Mouse (Mus musculus): ENCODE results near the gene Cyb561d2. TPM values are rescaled to one million over a fixed set of nuclear protein-coding genes. Genes with fewer than 3 reads are reported as not detected.

Gene Cyb561d2
- polyA plus RNA-seq, 1 experiment from 2014 or later: 39.2 TPM

GRCm38 (mm10) chr9:107500708-107501286 lies 41.2 kb downstream of the Cyb561d2 start:
- Histone ChIP-seq H3K36me3 (ENCODE audit: control insufficient read depth, insufficient read depth, low read length) (no peaks in the 10 kb centered on the region), H3K4me1 (ENCODE audit: control insufficient read depth, insufficient read depth, low read length) (no peaks in the 10 kb centered on the region), H3K4me3 (ENCODE audit: low read length) (no peak overlapping the region), H3K9ac (ENCODE audit: low read depth, low read length) (no peak overlapping the region), H3K27ac (ENCODE audit: low read length) (no peak overlapping the region), H3K27me3 (replicated peaks; ENCODE audit: control insufficient read depth, insufficient read depth, low read length) (no peaks in the 10 kb centered on the region), H3K4me2 (ENCODE audit: low read depth, low read length) (no peak overlapping the region), H3K9me3 (ENCODE audit: control insufficient read depth, low read length) (no peaks in the 10 kb centered on the region)
- WGBS: 79% methylated on average over 3 of the region's 3 CpGs
- ATAC-seq: no peak

GRCm38 (mm10) chr9:107496359-107496758 lies 45.6 kb downstream of the Cyb561d2 start:
- Histone ChIP-seq H3K27me3 (replicated peaks; ENCODE audit: control insufficient read depth, insufficient read depth, low read length) (no peaks in the 10 kb centered on the region), H3K4me1 (ENCODE audit: control insufficient read depth, insufficient read depth, low read length) (no peaks in the 10 kb centered on the region), H3K27ac (ENCODE audit: low read length) (no peak overlapping the region), H3K4me2 (ENCODE audit: low read depth, low read length) (no peak overlapping the region), H3K9me3 (ENCODE audit: control insufficient read depth, low read length) (no peaks in the 10 kb centered on the region), H3K4me3 (ENCODE audit: low read length) (no peak overlapping the region), H3K36me3 (ENCODE audit: control insufficient read depth, insufficient read depth, low read length) (no peaks in the 10 kb centered on the region), H3K9ac (ENCODE audit: low read depth, low read length) (no peak overlapping the region)
- 65% methylated on average over 3 of the region's 3 CpGs for WGBS
- no peak for ATAC-seq

GRCm38 (mm10) chr9:107494238-107494637 lies 47.8 kb downstream of the Cyb561d2 start:
- Histone ChIP-seq H3K9ac (ENCODE audit: low read depth, low read length) (no peak overlapping the region), H3K9me3 (ENCODE audit: control insufficient read depth, low read length) (no peaks in the 10 kb centered on the region), H3K27ac (ENCODE audit: low read length) (no peak overlapping the region), H3K27me3 (replicated peaks; ENCODE audit: control insufficient read depth, insufficient read depth, low read length) (no peaks in the 10 kb centered on the region), H3K4me1 (ENCODE audit: control insufficient read depth, insufficient read depth, low read length) (no peaks in the 10 kb centered on the region), H3K4me2 (ENCODE audit: low read depth, low read length) (no peak overlapping the region), H3K36me3 (ENCODE audit: control insufficient read depth, insufficient read depth, low read length) (no peaks in the 10 kb centered on the region), H3K4me3 (ENCODE audit: low read length) (no peak overlapping the region)
- 78% methylated on average over 12 of the region's 12 CpGs for WGBS
- no peak for ATAC-seq

- no peaks in the 10 kb centered on the region for H3K9me3 ChIP-seq (ENCODE audit: control insufficient read depth, low read length)
- H3K9ac ChIP-seq (ENCODE audit: low read depth, low read length): no peak overlapping the region
- no peak overlapping the region for H3K27ac ChIP-seq (ENCODE audit: low read length)
- H3K36me3 ChIP-seq (ENCODE audit: control insufficient read depth, insufficient read depth, low read length): no peaks in the 10 kb centered on the region
- ATAC-seq: no peak
- H3K4me1 ChIP-seq (ENCODE audit: control insufficient read depth, insufficient read depth, low read length): no peaks in the 10 kb centered on the region
- no peaks in the 10 kb centered on the region for H3K27me3 ChIP-seq (replicated peaks; ENCODE audit: control insufficient read depth, insufficient read depth, low read length)
- 55% methylated on average over 1 of the region's 1 CpGs for WGBS
- no peak overlapping the region for H3K4me3 ChIP-seq (ENCODE audit: low read length)
- H3K4me2 ChIP-seq (ENCODE audit: low read depth, low read length): no peak overlapping the region
Observed at GRCm38 (mm10) chr9:107493511-107493910, 48.5 kb downstream of the Cyb561d2 start.

GRCm38 (mm10) chr9:107490625-107491024 lies 51.4 kb downstream of the Cyb561d2 start:
- Histone ChIP-seq H3K36me3 (ENCODE audit: control insufficient read depth, insufficient read depth, low read length) (no peaks in the 10 kb centered on the region), H3K27me3 (replicated peaks; ENCODE audit: control insufficient read depth, insufficient read depth, low read length) (no peaks in the 10 kb centered on the region), H3K9me3 (ENCODE audit: control insufficient read depth, low read length) (no peaks in the 10 kb centered on the region)

GRCm38 (mm10) chr9:107490146-107490545 lies 51.8 kb downstream of the Cyb561d2 start:
- Histone ChIP-seq H3K9ac (ENCODE audit: low read depth, low read length) (no peak overlapping the region), H3K4me1 (ENCODE audit: control insufficient read depth, insufficient read depth, low read length) (no peaks in the 10 kb centered on the region), H3K4me3 (ENCODE audit: low read length) (no peak overlapping the region), H3K27ac (ENCODE audit: low read length) (no peak overlapping the region), H3K27me3 (replicated peaks; ENCODE audit: control insufficient read depth, insufficient read depth, low read length) (no peaks in the 10 kb centered on the region), H3K9me3 (ENCODE audit: control insufficient read depth, low read length) (no peaks in the 10 kb centered on the region), H3K4me2 (ENCODE audit: low read depth, low read length) (no peak overlapping the region), H3K36me3 (ENCODE audit: control insufficient read depth, insufficient read depth, low read length) (no peaks in the 10 kb centered on the region)
- ATAC-seq: no peak
- 64% methylated on average over 8 of the region's 8 CpGs for WGBS

More at GRCm38 (mm10) chr9:107490625-107491024, 51.4 kb downstream of the Cyb561d2 start:
- WGBS: 67% methylated on average over 6 of the region's 6 CpGs
- no peaks in the 10 kb centered on the region for H3K4me1 ChIP-seq (ENCODE audit: control insufficient read depth, insufficient read depth, low read length)
- H3K27ac ChIP-seq (ENCODE audit: low read length): no peak overlapping the region
- H3K4me2 ChIP-seq (ENCODE audit: low read depth, low read length): no peak overlapping the region
- no peak overlapping the region for H3K4me3 ChIP-seq (ENCODE audit: low read length)
- ATAC-seq: no peak
- H3K9ac ChIP-seq (ENCODE audit: low read depth, low read length): no peak overlapping the region

Other genes starting within 250 kb of the Cyb561d2 start
- gene Cish, start 246.2 kb downstream of the Cyb561d2 start, polyA plus RNA-seq (2015; fragmentation: Nextera tagmentation; extraction: Ambion mirVana): 17.5 and 19.9 TPM in 2 replicates
- 11.2 and 11.8 TPM in 2 replicates for gene Hemk1, start 203.8 kb downstream of the Cyb561d2 start, polyA plus RNA-seq (2015; fragmentation: Nextera tagmentation; extraction: Ambion mirVana)
- 0.21 and 0.26 TPM in 2 replicates for gene 6430571L13Rik, start 201.6 kb downstream of the Cyb561d2 start, polyA plus RNA-seq (2015; fragmentation: Nextera tagmentation; extraction: Ambion mirVana)
- 0.50 and 0.77 TPM in 2 replicates for gene Cacna2d2, start 142.6 kb downstream of the Cyb561d2 start, polyA plus RNA-seq (2015; fragmentation: Nextera tagmentation; extraction: Ambion mirVana)
- gene Tmem115, start 8.2 kb downstream of the Cyb561d2 start, polyA plus RNA-seq (2015; fragmentation: Nextera tagmentation; extraction: Ambion mirVana): 39.4 and 40.6 TPM in 2 replicates
- gene Nprl2, start within 50 bp of the Cyb561d2 start, polyA plus RNA-seq (2015; fragmentation: Nextera tagmentation; extraction: Ambion mirVana): 39.1 and 39.8 TPM in 2 replicates
- gene Zmynd10, start 5.1 kb upstream of the Cyb561d2 start, polyA plus RNA-seq (2015; fragmentation: Nextera tagmentation; extraction: Ambion mirVana): 2.3 and 2.5 TPM in 2 replicates
- gene Rassf1, start 9.4 kb upstream of the Cyb561d2 start, polyA plus RNA-seq (2015; fragmentation: Nextera tagmentation; extraction: Ambion mirVana): 52.5 and 53.7 TPM in 2 replicates
- gene Tusc2, start 21.1 kb upstream of the Cyb561d2 start, polyA plus RNA-seq (2015; fragmentation: Nextera tagmentation; extraction: Ambion mirVana): 49.6 and 50.6 TPM in 2 replicates
- gene Hyal2, start 25.8 kb upstream of the Cyb561d2 start, polyA plus RNA-seq (2015; fragmentation: Nextera tagmentation; extraction: Ambion mirVana): 88.2 and 91.2 TPM in 2 replicates
- gene Hyal1, start 34.7 kb upstream of the Cyb561d2 start, polyA plus RNA-seq (2015; fragmentation: Nextera tagmentation; extraction: Ambion mirVana): 5.8 and 5.9 TPM in 2 replicates
- gene Naa80, start 36.7 kb upstream of the Cyb561d2 start, polyA plus RNA-seq (2015; fragmentation: Nextera tagmentation; extraction: Ambion mirVana): 19.2 and 20.2 TPM in 2 replicates
- 0.66 and 0.68 TPM in 2 replicates for gene Hyal3, start 38.6 kb upstream of the Cyb561d2 start, polyA plus RNA-seq (2015; fragmentation: Nextera tagmentation; extraction: Ambion mirVana)
- 79.0 and 89.6 TPM in 2 replicates for gene Ifrd2, start 45.4 kb upstream of the Cyb561d2 start, polyA plus RNA-seq (2015; fragmentation: Nextera tagmentation; extraction: Ambion mirVana)
- gene Sema3b, start 67.0 kb upstream of the Cyb561d2 start, polyA plus RNA-seq (2015; fragmentation: Nextera tagmentation; extraction: Ambion mirVana): 50.4 and 54.9 TPM in 2 replicates
- gene Gnai2, start 93.2 kb upstream of the Cyb561d2 start, polyA plus RNA-seq (2015; fragmentation: Nextera tagmentation; extraction: Ambion mirVana): 301 and 311 TPM in 2 replicates
- gene Slc38a3, start 127.3 kb upstream of the Cyb561d2 start, polyA plus RNA-seq (2015; fragmentation: Nextera tagmentation; extraction: Ambion mirVana): 10.1 TPM in 2 replicates
- 0.98 and 1.6 TPM in 2 replicates for gene Gnat1, start 137.5 kb upstream of the Cyb561d2 start, polyA plus RNA-seq (2015; fragmentation: Nextera tagmentation; extraction: Ambion mirVana)
- 5.7 and 8.3 TPM in 2 replicates for gene Sema3f, start 168.3 kb upstream of the Cyb561d2 start, polyA plus RNA-seq (2015; fragmentation: Nextera tagmentation; extraction: Ambion mirVana)
- gene Rbm5, start 228.8 kb upstream of the Cyb561d2 start, polyA plus RNA-seq (2015; fragmentation: Nextera tagmentation; extraction: Ambion mirVana): 127 and 145 TPM in 2 replicates

Data from intestine, embryonic 16.5 days (tissue).